Mouse (Mus musculus): ENCODE measurements around the gene Use1.
A peak's percentile ranks its signal among the peaks of the same experiment; 100 is the strongest.

Use1 gene

GRCm38 (mm10) chr8:71402446-71402964 is 35.9 kb downstream of the Use1 start:
- peak in 1 of 2 experiments; percentile 12 for DNase-seq (ENCODE audit: low spot score in 2 of 2)

- peak in 1 of 2 experiments; percentile 9 for DNase-seq (ENCODE audit: low spot score in 2 of 2)
Measured at GRCm38 (mm10) chr8:71403107-71403885, 36.6 kb downstream of the Use1 start.

- no peak for DNase-seq (ENCODE audit: low spot score in 2 of 2)
Measured at GRCm38 (mm10) chr8:71404011-71404410, 37.4 kb downstream of the Use1 start.

GRCm38 (mm10) chr8:71404951-71405351 is 38.3 kb downstream of the Use1 start:
- DNase-seq (ENCODE audit: low spot score in 2 of 2), result no peak

GRCm38 (mm10) chr8:71405401-71406098 is 38.9 kb downstream of the Use1 start, which contains the start of gene Ankle1:
Gene Ankle1, plus strand, starts transcription at chr8:71406010.
- DNase-seq (ENCODE audit: low spot score in 2 of 2), result peak; percentile 99

- DNase-seq (ENCODE audit: low spot score in 2 of 2), result peak; percentile 81 to 88
Measured at GRCm38 (mm10) chr8:71406099-71407015, 39.7 kb downstream of the Use1 start.

- DNase-seq (ENCODE audit: low spot score in 2 of 2), result no peak
Measured at GRCm38 (mm10) chr8:71407441-71407840, 40.8 kb downstream of the Use1 start.

GRCm38 (mm10) chr8:71408231-71408630 is 41.6 kb downstream of the Use1 start:
- no peak for DNase-seq (ENCODE audit: low spot score in 2 of 2)

- DNase-seq (ENCODE audit: low spot score in 2 of 2), result no peak
Measured at GRCm38 (mm10) chr8:71411535-71412273, 45.1 kb downstream of the Use1 start.

All from spleen, postnatal 10 days (tissue).